Mouse (Mus musculus) CH12.LX (cell line): Measurements from ENCODE around the gene Krt72.

Source experiments
- CTCF ChIP-seq, 2 experiments: IDR thresholded peaks in 1 of 2; conservative IDR thresholded peaks in 1 of 2; 2 replicates each; pipeline ENCODE4 v1.5.1; 2011 to 2012; ENCODE audit warnings: low read depth in 2 of 2, low read length in 2 of 2, improper control_type of control experiment in 1 of 2, inconsistent platforms in 1 of 2, mild to moderate bottlenecking in 1 of 2, moderate library complexity in 1 of 2
- ZKSCAN1 ChIP-seq: IDR thresholded peaks from 2 replicates; pipeline ENCODE4 v1.6.1; 2012; ENCODE audit warnings: low read depth, inconsistent platforms, low read length, improper control_type of control experiment, borderline replicate concordance

DNA sequence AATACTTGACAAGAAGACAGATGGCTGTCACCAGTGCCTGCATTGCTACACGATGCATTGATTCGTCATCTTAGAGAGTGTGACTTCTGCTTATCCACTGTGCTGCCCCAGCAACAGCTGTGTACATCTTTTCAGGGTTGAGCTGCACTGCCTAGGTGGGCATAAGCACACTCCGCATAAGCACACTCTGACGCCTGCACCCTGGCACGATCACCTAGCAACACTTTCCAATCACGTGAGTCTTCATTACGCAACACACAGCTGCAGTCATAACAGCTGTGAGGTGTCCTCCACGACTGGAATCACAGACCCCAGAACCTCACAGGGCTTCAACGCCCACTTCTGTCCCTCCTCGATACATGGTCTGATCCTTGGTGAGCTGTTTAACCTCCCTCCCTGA lies 12.8 kb downstream of the Krt72 start:
- no peak for TF ChIP-seq ZKSCAN1
- no peak; a peak in 1 of 4 replicates for TF ChIP-seq CTCF (conservative IDR thresholded peaks at IDR 0.05 in 1 of 2, IDR thresholded peaks at IDR 0.05 in 1 of 2; ENCODE audit: low read depth in 2 of 2, low read length in 2 of 2)
